Mouse (Mus musculus) left cerebral cortex, postnatal 4 days (tissue): ENCODE data around the gene Cdca8. TPM values are rescaled to one million over a fixed set of nuclear protein-coding genes. Genes with fewer than 3 reads are reported as not detected.
"Not testable (repeated sequence)": the region's sequence is repeated elsewhere in the genome, so short reads cannot be mapped to it uniquely, and the experiment has no call there.

ENCODE experiments used
- DNase-seq: peaks from one replicate; pipeline ENCODE4 v3.0.0-alpha.2; 2022
- intact Hi-C: fragments of 180-260 bp; cut with DNase I; formaldehyde crosslinking; loops from one replicate; pipeline ENCODE4 v1.15.1; 2025
- total RNA-seq, 2 experiments: library from RNA; stranded (reverse); gene quantifications; 2 replicates each; pipeline ENCODE4 v1.2.3; 2021

The Cdca8 gene
- total RNA-seq: 10 to 100 TPM; 10.6 to 11.3 TPM

DNA sequence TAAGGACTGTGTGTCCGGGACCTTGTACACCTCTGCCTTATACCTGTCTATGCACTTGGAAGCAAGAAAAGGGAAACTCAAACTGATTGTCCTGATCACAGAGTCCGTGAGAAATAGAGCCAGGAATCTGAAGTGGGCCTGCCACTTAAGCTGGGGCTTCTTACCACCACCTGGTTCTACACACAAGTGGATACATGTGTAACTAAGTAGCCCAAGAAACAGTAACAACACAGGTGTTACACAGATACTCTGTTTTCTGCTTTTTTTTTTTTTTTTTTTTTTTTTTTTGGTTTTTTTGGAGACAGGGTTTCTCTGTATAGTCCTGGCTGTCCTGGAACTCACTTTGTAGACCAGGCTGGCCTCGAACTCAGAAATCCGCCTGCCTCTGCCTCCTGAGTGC is at the start of gene Cdca8:
Gene Cdca8, minus strand, starts transcription at position 101 of the 400 bp plus-strand sequence.
- DNase-seq, intact Hi-C loops: not testable (repeated sequence)

DNA sequence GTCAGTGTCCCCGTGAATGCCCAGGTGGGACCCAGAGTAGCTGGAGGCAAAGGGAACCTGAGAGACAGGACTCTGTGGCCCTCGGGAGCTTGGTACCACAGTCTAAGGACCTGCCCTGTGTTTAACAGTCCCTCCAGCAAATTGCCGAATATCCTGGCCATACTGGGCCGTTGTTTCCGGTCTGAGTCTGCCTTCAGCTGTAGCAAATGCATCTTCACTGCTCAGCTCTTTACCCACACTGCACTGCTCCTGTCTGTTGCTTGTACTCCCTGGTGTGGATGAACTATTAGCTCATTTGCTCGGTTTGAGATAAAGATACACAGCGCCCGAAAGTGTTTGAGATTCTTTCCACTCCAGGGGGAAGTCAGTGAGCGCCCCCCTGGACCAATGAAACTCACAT is 49.3 kb upstream of the Cdca8 start:
- intact Hi-C loops: no loop called here

GRCm38 (mm10) chr4:124987711-124988097 is 48.6 kb upstream of the Cdca8 start:
- DNase-seq: no peak
- intact Hi-C loops: no loop called here

More for the DNA sequence above, 49.3 kb upstream of the Cdca8 start:
- no peak for DNase-seq

- DNase-seq: no peak
- intact Hi-C loops: no loop called here
These were observed 47.9 kb upstream of the Cdca8 start for GRCm38 (mm10) chr4:124986739-124987710.

DNA sequence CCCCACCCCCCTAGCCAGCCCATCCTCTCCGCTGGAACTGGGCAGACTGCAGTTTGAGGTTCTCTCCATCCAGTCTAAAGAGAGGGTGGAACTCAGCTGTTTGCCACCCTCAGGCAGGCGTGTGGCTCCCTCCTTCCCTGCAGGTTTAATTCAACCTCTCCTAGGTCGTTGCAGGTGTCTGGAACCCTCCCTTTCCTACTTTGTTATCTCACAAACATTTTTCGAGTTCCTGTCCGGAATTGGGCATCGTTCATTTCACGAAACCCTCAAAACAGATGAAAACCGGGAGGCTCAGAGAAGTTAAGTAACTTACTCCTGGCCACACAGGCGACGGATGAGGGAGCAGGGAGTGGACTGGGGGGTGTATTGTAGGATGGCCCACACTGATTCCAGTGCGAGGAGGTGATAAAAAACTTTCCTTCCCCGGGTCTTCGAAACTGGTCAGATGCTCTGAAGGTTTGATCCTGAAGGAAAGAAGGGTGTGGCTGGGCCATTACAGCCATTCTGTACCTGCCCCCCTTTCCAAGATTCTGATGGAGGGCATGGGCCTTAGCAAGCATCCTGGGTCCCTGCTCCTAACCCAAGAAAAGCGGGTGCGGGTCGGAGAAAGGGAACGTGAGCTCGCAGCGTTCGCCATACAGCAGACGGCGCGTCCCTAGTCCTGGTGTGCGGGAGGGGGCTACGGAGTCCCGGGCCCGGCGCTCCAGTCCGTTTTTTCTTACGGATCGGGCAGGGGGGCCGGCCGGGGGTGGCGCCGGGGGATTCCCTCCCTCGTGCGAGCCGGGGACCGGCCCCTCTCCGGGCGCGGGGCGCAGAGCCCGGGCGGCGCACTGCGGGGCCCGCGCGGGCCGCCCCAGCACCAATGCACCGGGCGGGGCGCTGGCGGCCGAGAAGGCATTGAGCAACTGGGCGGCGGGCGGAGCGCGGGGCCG is 46.8 kb upstream of the Cdca8 start, which contains the start of gene Rspo1:
Gene Rspo1, plus strand, starts transcription at position 760 of the 932 bp plus-strand sequence.
- no peak for DNase-seq
- intact Hi-C loops: no loop called here

GRCm38 (mm10) chr4:124984871-124985670 is 46.0 kb upstream of the Cdca8 start:
- intact Hi-C loops: no loop called here
- no peak for DNase-seq

- intact Hi-C loops: no loop called here
- no peak for DNase-seq
These were observed 44.9 kb upstream of the Cdca8 start for GRCm38 (mm10) chr4:124983893-124984526.

DNA sequence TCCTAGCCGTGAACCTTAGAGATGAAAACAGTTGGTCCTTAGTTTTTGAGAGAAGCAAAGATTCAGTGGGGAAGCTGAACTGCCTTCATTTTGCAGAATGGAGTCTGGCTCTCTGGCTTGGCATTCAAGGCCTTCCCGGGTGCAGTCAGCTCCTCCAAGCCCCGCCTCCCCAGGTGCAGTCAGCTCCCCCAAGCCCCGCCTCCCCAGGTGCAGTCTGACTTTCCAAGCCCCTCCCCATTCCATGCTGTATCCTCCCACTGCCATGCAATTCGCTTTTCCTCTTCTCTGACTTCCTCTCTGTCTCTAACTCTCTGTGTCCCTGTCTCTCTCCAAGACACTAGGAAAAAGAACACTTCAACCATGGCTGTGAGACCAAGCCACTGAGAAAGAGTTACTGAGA is 39.1 kb upstream of the Cdca8 start:
- DNase-seq: no peak
- intact Hi-C loops: no loop called here

DNA sequence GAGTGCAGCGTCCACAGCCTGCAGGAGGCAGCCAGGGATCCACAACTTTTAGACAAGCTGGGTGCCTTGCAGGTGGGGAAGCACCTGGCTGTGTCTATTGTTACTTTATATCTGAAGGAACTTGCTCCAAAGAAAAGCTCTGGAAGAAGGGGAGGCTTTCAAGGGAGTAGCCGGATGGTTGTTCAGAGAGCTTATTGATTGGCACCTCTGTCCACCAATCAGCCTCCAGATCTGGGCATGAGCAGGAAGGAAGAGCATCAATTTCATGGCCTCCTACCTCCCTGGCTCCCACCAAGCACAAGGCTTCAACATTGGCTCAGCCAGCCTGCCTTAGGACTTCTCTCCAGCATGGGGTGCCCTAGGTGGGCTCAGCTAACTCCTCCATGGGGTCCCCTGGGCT is 34.2 kb upstream of the Cdca8 start:
- DNase-seq: no peak
- intact Hi-C loops: no loop called here

GRCm38 (mm10) chr4:124972316-124972715 is 33.2 kb upstream of the Cdca8 start:
- intact Hi-C loops: no loop called here
- no peak for DNase-seq

GRCm38 (mm10) chr4:124971094-124971493 is 32.0 kb upstream of the Cdca8 start:
- DNase-seq: no peak
- intact Hi-C loops: no loop called here

DNA sequence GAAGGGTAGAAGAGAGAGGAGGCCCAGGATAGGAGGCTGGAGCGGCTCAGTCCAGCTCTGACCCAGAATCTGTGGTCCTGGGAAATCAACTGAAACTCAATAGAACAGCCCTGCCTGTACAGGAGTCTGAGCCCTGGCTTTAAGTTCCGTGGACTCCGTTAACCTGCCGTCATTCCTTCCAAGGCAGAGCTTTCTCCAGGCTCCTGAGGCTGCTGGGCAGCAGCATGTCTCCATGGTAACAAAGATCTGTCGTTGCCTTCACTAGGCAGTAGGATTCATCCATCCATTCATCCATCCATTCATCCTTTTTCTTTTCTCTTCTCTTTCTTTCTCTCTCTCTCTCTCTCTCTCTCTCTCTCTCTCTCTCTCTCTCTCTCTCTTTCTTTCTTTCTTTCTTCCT is 31.6 kb upstream of the Cdca8 start:
- intact Hi-C loops: no loop called here
- no peak for DNase-seq

GRCm38 (mm10) chr4:124970194-124970593 is 31.1 kb upstream of the Cdca8 start:
- no peak for DNase-seq
- intact Hi-C loops: no loop called here

DNA sequence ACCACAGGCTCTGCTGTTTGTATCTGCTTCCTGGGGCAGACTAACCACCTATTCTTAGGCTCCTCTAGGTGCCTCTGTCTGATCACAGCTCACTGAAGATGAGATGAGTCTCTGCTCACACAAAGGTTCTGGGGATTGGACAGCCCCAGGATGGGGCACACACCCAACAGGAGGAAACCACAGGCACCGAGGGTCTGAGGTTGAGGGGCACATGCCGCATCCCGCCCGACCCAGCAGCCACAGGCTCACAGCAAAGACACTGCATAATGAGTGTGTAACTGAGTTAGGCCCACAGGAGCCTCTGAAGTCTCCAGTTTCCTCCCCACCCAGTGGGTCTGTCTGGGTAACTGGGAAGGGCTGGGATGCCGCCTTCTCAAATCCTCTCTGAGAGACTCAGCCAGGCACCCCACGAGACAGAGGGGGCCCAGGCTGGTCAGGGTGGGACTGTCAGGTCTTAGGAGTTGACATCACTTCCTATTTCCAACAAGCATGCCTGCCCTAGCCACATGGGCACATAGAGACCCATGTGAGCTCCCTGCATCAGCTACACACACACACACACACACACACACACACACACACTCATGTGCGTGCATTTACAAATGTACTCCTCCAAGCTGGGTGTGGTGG is 30.2 kb upstream of the Cdca8 start:
- DNase-seq: no peak
- intact Hi-C loops: no loop called here

DNA sequence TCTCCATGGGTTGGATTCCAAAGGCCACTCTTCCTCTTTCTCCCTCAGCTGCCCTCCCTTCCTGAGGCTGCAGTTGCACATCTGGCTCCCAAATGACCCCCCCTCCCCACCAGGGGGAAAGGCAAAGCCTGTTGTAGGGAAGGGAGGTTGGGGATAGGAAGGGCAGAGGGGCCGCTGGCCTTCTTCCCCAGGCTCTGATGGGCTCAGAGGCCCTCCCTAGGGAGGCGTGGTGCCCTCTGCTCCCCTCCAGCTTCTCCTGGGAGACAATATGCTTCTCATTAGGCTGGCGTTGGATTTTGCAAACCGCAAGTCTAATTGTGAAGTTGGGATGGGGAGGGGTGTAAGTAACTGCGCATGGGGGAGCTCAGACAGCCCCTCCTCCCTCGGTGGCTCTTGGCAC is 29.6 kb upstream of the Cdca8 start:
- intact Hi-C loops: no loop called here
- DNase-seq: no peak

DNA sequence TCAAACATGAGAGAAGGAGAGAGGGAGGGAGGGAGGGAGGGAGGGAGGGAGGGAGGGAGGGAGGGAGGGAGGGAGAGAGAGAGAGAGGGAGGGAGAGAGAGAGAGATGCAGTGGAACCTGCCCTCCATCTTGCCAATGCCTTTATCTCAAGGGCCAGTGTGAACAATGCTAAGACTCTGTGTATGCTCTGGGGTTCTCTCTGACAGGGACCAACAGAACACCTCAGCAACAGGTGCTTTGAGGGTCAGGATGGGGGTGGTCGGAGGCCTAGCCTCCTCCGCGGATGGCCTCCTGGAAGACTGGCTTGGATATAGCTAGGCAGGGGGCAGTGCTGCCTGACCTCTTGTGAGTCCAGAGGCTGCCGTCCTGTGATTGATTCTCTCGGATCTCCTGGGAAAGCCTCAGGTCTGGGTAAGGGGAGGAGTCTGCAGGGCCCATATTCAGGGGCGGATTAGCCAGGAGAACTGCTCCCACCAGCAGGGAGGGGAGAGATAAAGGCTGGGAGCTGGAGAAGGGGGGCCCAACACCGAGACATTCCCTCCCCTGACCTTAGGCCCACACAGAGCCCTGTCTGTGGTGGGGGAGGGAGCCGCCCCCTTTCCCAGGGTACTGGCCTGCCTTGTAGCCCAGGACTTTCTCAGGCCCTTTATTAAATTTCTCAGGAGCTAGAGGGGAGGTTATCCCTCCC is 25.9 kb upstream of the Cdca8 start:
- intact Hi-C loops: no loop called here
- DNase-seq: no peak

- DNase-seq: no peak
- intact Hi-C loops: no loop called here
These were observed 23.5 kb upstream of the Cdca8 start for GRCm38 (mm10) chr4:124962576-124962975.

DNA sequence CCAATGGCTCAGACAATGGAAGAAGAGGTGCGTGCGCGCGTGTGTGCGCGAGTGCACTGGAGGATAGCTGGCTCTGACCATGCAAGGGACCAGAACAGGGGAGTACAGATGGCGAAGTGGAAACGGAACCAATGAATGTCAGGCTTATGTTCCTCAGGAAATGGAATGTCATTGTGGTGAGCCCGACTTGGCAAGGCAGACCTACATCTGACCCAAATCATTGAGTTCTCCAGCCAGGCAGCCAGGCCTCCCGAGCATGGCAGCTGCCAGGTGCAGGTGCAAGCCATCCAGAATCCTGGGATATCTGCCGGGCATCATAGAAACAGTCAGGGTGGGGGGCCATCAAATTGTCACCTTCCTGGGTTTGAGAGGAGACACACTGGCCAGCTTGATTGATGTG is 21.8 kb upstream of the Cdca8 start:
- DNase-seq: no peak
- intact Hi-C loops: no loop called here

DNA sequence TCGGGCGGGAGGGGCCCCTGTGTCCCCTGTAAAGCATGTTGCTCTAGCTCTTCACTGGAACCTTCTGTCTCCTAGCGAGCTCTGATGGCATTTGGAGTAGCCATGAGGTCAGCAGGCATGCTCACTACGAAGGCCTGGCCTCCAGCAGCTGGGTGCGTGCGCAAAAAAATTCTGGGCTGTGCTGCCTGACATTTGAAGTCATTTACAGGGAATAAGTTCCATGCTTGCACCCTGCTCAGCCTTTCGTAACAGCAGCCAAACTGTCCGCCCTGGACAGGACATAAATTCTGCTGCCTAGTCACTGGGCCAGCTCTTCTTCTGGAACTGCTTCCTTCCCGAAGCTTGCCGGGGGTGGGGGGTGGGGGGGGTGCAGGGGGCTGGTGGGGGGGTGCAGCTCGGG is 20.0 kb upstream of the Cdca8 start:
- intact Hi-C loops: no loop called here
- no peak for DNase-seq
